Mouse (Mus musculus) kidney, postnatal 0 days (tissue): ENCODE data around the gene Nr1i3. TPM values are rescaled to one million over a fixed set of nuclear protein-coding genes. Genes with fewer than 3 reads are reported as not detected.

ENCODE experiments used
- ATAC-seq: fragments of 200-750 bp; cut with Nextera tagmentation; replicated peaks from 2 replicates; pipeline ENCODE4 v1.8.0; 2017; ENCODE audit warnings: low read depth, moderate number of reproducible peaks, moderate TSS enrichment, moderate library complexity; ENCODE audit not compliant: low FRiP score
- DNase-seq: peaks from one replicate; pipeline ENCODE4 v3.0.0-alpha.2; 2016; ENCODE audit warnings: low spot score
- H3K27ac ChIP-seq: fragments of 300-500 bp; sonication (generic); 2 replicates; pipeline ENCODE4 v1.5.1; 2014; ENCODE audit warnings: mild to moderate bottlenecking
- H3K27me3 ChIP-seq: fragments of 300-500 bp; sonication (generic); 2 replicates; pipeline ENCODE4 v1.6.1; 2014; ENCODE audit warnings: low read length, mixed read lengths; ENCODE audit not compliant: insufficient read depth
- H3K36me3 ChIP-seq: fragments of 300-500 bp; sonication (generic); 2 replicates; pipeline ENCODE4 v1.6.1; 2014; ENCODE audit warnings: low read length, mixed read lengths; ENCODE audit not compliant: insufficient read depth
- H3K4me1 ChIP-seq: fragments of 300-500 bp; sonication (generic); replicated peaks from 2 replicates; pipeline ENCODE4 v1.6.1; 2014; ENCODE audit warnings: antibody characterized with exemption, low read length, mixed read lengths; ENCODE audit not compliant: insufficient read depth
- H3K4me2 ChIP-seq: fragments of 300-500 bp; sonication (generic); 2 replicates; pipeline ENCODE4 v1.6.1; 2014; ENCODE audit warnings: mild to moderate bottlenecking, low read length, moderate library complexity, mixed read lengths
- H3K4me3 ChIP-seq: fragments of 300-500 bp; sonication (generic); replicated peaks from 2 replicates; pipeline ENCODE4 v1.5.1; 2014; ENCODE audit warnings: low read depth, low read length
- H3K9ac ChIP-seq: fragments of 300-500 bp; sonication (generic); 2 replicates; pipeline ENCODE4 v1.6.1; 2014; ENCODE audit warnings: low read depth, low read length
- H3K9me3 ChIP-seq: fragments of 300-500 bp; sonication (generic); replicated peaks from 2 replicates; pipeline ENCODE4 v1.6.1; 2016; ENCODE audit warnings: low read length, inconsistent platforms, mixed read lengths
- CTCF ChIP-seq: IDR thresholded peaks from 2 replicates; pipeline ENCODE4 v1.5.1; 2016; ENCODE audit warnings: antibody characterized with exemption, low read depth, mild to moderate bottlenecking, moderate library complexity
- WGBS: fragments of 180-500 bp; shearing (Covaris S2); extraction: QIAGEN DNeasy Blood & Tissue Kit; methylation state at CpG from one replicate; pipeline ENCODE4 v1.1.7; 2014; 5-methylcytosine and 5-hydroxymethylcytosine counted together
- polyA plus RNA-seq: library from polyadenylated mRNA; unstranded; fragments of >200 nt; fragmentation: Nextera tagmentation; extraction: Ambion mirVana; gene quantifications from 2 replicates; pipeline ENCODE4 v1.2.1, GENCODE M21; 2015

The Nr1i3 gene
- polyA plus RNA-seq, 1 experiment from 2014 or later: 1.7 TPM

DNA sequence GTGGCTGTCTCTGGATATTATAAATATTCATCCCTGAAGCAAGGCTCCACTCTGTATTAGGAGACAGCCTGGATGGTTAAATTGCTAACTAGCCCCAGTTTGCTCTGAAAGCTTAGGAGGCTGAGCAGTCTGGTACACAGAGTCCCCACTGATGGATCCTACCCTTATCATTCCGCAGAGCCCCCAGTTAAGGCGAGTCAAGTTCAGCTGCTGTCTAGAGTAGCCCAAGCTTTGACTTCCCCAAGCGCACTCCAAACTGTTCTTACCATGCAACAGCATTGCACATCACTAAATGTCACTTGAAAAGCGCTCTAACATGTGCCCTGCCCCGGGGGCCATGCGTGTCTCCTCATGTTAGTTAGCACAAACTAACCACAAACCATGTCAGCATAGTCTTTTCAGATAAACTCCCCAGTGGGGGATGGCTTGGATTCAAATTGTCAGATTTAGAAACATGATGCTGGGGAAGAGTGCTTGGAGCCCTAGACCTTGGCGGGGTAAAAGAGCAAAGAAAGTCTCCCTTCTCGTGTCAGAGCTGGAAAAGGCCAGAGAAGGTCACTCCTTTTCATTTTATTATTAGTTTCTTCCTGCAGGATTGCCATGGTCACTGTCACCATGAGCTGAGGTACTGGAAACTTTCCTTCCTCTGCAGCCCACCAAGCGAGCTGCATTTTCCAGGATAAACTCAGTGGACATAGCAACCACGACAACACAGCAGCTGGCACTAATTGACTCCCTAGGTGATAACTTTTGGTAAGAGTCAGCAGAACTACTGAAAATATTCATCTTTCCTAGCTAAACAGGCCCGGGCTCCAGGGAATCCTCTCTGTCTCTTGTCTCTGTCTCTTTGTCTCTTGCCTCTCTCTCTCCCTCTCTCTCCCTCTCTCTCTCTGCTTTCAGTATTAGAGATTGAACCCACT lies 19.6 kb upstream of the Nr1i3 start:
- DNase-seq (no peak), ATAC-seq (no peak)
- Histone ChIP-seq H3K27me3 (peaks cover 22% of the 10 kb centered on the region), H3K4me3 (peak overlapping the region; percentile 24; the same call in 1 of the 2 replicates), H3K4me1 (peaks cover 27% of the 10 kb centered on the region), H3K9me3 (no peaks in the 10 kb centered on the region), H3K9ac (no peak overlapping the region), H3K4me2 (peak overlapping the region; percentile 54; the same call in 1 of the 2 replicates), H3K36me3 (no peaks in the 10 kb centered on the region), H3K27ac (no peak overlapping the region)
- TF ChIP-seq CTCF: no peak
- 35% methylated on average over 11 of the region's 11 CpGs for WGBS

DNA sequence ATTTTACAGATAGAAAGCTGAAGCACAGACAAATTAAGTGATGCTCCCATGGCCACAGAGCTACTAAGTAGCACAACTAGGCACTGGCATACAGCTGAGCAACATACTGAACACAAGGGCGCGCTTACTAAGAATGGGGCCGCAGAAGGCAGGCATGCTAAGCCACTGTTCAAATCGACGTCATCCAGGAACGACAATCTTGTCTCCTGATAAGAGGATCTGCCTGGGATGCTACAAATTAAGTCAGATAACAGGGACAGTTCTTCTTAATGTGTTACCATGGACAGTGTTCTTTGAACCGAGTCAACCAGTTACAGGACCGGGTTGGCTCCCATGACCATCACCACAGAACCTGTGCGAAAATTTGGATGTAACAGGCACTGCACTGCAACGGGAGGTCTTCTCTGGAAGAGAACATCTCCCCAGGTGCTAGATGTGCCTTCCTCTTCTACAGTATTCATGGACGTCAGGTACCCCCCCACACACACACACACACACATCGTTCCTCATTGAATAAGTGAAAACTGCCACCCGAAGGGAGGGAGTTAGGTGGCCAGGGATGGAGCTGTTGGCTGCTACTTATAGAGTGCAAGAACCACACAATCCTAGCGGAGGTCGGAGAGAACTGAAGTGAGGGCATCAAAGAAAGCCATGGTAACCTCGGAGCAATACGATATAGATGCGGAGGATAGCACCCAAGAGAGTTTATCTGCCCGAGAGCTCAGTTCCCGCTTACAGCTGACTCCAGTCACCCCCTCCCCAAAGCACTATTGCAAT lies 18.5 kb upstream of the Nr1i3 start:
- no peak for TF ChIP-seq CTCF
- Histone ChIP-seq H3K36me3 (no peaks in the 10 kb centered on the region), H3K4me2 (peak overlapping the region; percentile 85), H3K4me3 (peak overlapping the region; percentile 43), H3K27ac (no peak overlapping the region), H3K27me3 (peaks cover 22% of the 10 kb centered on the region), H3K4me1 (peaks cover 23% of the 10 kb centered on the region), H3K9me3 (no peaks in the 10 kb centered on the region), H3K9ac (peak overlapping the region; percentile 45; the same call in 1 of the 2 replicates)
- 15% methylated on average over 20 of the region's 20 CpGs for WGBS
- DNase-seq (peak; percentile 16), ATAC-seq (no peak)

DNA sequence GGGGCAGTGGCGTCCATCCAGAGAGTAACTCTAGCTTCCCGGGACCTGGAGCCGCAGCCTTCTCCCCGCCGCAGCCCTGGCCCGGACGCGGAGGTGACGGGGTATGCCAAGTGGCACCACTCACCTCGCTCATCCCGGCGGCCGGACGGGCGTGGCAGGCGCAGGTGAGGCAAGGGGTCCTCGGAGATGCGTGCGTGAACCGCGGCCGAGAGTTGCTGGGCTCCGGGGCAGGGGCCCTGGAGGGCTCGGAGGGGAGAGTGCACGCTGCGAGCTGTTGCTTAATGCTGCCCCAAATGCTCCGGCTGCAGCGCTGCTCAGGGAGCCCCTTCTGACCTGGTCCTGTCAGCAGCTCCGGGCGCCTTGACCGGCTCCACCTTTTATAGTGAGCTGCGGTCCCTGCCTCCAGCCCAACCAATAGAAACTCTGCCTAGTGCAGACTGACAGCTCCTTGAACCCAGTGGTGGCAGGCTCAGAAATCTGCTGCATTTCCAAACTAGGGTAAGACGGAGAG lies 17.8 kb upstream of the Nr1i3 start, which contains the start of gene Pcp4l1:
TSS of gene Pcp4l1 (minus strand) at position 382 of the 511 bp plus-strand sequence.
- Histone ChIP-seq H3K27me3 (peaks cover 22% of the 10 kb centered on the region), H3K4me3 (peak within 1 kb of the TSS; percentile 43), H3K36me3 (no peaks in the 10 kb centered on the region), H3K9me3 (no peaks in the 10 kb centered on the region), H3K9ac (peak within 1 kb of the TSS; percentile 45; the same call in 1 of the 2 replicates), H3K4me2 (peak within 1 kb of the TSS; percentile 85), H3K4me1 (peaks cover 23% of the 10 kb centered on the region), H3K27ac (no peak within 1 kb of the TSS)
- under 1% methylated on average over 33 of the region's 33 CpGs for WGBS
- peak; percentile 77; the same call in 1 of the 2 replicates for ATAC-seq
- peak; percentile 67 for DNase-seq
- no peak for TF ChIP-seq CTCF

DNA sequence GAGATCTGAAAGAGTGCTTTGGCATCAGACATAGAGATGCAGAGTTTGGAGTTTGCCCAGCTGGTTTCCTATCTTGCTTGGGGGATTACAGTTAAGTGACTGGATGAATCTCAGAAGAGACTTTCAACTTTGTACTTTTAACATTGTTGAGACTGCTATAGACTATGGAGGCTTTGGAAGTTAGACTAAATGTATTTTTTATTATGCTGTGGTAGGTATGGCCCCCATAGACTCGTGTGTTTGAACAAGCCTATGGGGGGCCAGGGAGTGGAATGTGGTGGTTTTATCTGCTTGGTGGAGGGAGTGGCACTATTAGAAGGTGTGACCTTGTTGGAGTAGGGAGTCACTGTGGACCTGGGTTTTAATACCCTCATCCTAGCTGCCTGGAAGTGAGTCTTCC lies 14.2 kb upstream of the Nr1i3 start:
- ATAC-seq (no peak), DNase-seq (no peak)
- TF ChIP-seq CTCF: no peak
- Histone ChIP-seq H3K4me2 (no peak overlapping the region), H3K4me1 (peaks cover 12% of the 10 kb centered on the region; the same call in 1 of the 2 replicates), H3K27me3 (peaks cover 9% of the 10 kb centered on the region), H3K9ac (no peak overlapping the region), H3K27ac (no peak overlapping the region), H3K4me3 (no peak overlapping the region), H3K36me3 (no peaks in the 10 kb centered on the region), H3K9me3 (no peaks in the 10 kb centered on the region)
- 48% methylated on average over 1 of the region's 1 CpGs for WGBS

DNA sequence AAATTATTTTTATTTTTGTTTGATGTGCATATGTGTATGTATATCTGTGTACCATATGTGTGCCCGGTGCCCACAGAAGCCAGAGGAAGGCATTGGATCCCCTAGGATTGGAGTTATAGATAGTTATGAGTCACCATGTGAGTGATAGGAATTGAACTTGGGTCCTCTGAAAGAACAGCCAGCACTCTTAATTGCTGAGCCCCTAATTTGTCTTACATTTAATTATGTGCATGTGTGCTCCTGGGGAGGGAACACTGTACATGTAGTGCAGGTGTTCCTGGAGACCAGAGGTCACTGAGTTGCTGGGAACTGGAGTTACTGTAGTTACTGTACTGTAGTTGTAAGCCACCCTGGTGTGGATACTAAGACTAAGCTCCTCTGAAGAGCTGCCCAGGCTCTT lies 13.0 kb upstream of the Nr1i3 start:
- DNase-seq: no peak
- no peaks in the 10 kb centered on the region for H3K9me3 ChIP-seq
- no peak overlapping the region for H3K27ac ChIP-seq
- TF ChIP-seq CTCF: no peak
- no peak overlapping the region for H3K4me3 ChIP-seq
- H3K36me3 ChIP-seq: no peaks in the 10 kb centered on the region
- H3K27me3 ChIP-seq: peaks cover 2% of the 10 kb centered on the region
- no peak for ATAC-seq
- H3K9ac ChIP-seq: no peak overlapping the region
- 90% methylated on average over 1 of the region's 1 CpGs for WGBS
- no peak overlapping the region for H3K4me2 ChIP-seq
- peaks cover 5% of the 10 kb centered on the region; the same call in 1 of the 2 replicates for H3K4me1 ChIP-seq
